Mouse (Mus musculus): ENCODE results near the gene Cttnbp2. TPM values are rescaled to one million over a fixed set of nuclear protein-coding genes. Genes with fewer than 3 reads are reported as not detected.

The Cttnbp2 gene
- total and polyA plus RNA-seq, 2 experiments from 2014 or later, result 27.3 to 32.2 TPM

DNA sequence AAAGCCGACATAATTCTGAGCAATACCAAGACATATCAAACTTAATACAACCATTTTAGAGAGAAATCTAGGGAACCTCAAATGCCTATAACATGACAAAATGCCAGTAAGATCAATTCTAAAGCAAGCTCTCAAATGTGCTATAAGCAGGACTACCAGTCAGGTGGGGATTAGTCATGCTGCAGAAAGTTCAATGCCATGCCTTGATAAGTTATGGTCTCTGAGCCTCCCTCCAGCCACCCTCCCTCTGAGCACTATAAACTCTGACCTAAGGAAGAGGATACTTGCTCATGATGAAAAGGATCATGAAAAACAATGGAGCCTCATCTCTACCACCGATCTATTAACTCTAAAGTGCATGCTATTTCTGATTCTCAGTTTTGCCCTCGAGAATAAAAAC, 82.3 kb downstream of the Cttnbp2 start:
- H3K9me3 ChIP-seq (ENCODE audit: low read length), result no peaks in the 10 kb centered on the region
- no peak for DNase-seq (ENCODE audit: low spot score)
- H3K27me3 ChIP-seq (ENCODE audit: insufficient read depth, low read length), result no peaks in the 10 kb centered on the region
- H3K36me3 ChIP-seq (ENCODE audit: insufficient read depth, low read length), result peaks cover 15% of the 10 kb centered on the region
- TF ChIP-seq CTCF (IDR thresholded peaks at IDR 0.05), result no peak
- WGBS, result 79% methylated on average over 3 of the region's 3 CpGs
- H3K4me2 ChIP-seq (ENCODE audit: low read depth, low read length, poor library complexity, severe bottlenecking), result no peak overlapping the region
- ATAC-seq (ENCODE audit: low FRiP score), result no peak
- H3K27ac ChIP-seq (ENCODE audit: low read depth, low read length), result no peak overlapping the region
- no peaks in the 10 kb centered on the region for H3K4me1 ChIP-seq (ENCODE audit: insufficient read depth, low read length)
- H3K9ac ChIP-seq (replicated peaks; ENCODE audit: low read length, poor library complexity, severe bottlenecking), result no peak overlapping the region
- H3K4me3 ChIP-seq (ENCODE audit: low read depth, low read length), result no peak overlapping the region

DNA sequence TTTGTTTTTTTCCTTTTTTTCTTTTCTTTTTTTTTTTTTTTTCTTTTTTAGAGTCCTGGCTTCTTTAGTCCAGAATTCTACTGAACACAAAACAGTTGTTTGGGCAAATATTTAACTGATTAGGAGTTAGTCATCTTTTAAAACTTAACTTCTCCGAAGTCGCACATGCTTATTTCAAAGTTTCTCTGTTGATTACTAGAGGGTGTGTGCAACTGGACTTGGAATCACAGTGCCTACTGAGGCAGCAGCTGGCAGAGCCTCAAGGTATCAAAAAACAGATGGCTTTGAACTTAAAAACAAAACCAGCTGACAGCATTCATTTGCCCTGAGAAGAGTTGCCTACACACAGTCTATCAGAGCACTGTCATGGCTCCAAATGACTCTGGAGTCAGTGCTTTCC, 82.8 kb downstream of the Cttnbp2 start:
- H3K4me3 ChIP-seq (ENCODE audit: low read depth, low read length), result no peak overlapping the region
- H3K9ac ChIP-seq (replicated peaks; ENCODE audit: low read length, poor library complexity, severe bottlenecking), result no peak overlapping the region
- peaks cover 15% of the 10 kb centered on the region for H3K36me3 ChIP-seq (ENCODE audit: insufficient read depth, low read length)
- no peaks in the 10 kb centered on the region for H3K27me3 ChIP-seq (ENCODE audit: insufficient read depth, low read length)
- H3K27ac ChIP-seq (ENCODE audit: low read depth, low read length), result no peak overlapping the region
- DNase-seq (ENCODE audit: low spot score) (no peak), ATAC-seq (ENCODE audit: low FRiP score) (no peak)
- WGBS, result 92% methylated on average over 2 of the region's 2 CpGs
- H3K4me1 ChIP-seq (ENCODE audit: insufficient read depth, low read length), result no peaks in the 10 kb centered on the region
- TF ChIP-seq CTCF (IDR thresholded peaks at IDR 0.05), result no peak
- no peaks in the 10 kb centered on the region for H3K9me3 ChIP-seq (ENCODE audit: low read length)
- no peak overlapping the region for H3K4me2 ChIP-seq (ENCODE audit: low read depth, low read length, poor library complexity, severe bottlenecking)

DNA sequence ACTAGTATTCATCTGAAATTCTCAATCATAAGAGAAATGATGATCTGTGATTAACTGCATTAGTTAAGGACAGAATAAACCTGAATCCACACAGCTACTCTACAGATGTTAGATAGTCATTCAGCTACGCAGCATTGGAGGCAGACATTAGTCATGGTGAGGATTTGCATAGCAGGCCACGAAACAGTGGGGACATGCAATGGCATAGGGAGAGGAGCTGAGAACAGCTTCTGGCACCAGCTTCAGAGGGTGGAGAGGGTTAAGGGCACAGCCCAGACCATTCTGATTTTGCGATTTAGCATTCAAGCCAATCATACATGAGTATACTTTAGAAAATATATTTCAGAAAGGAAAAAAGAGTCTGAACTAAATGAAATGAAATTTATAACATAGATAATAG, 84.6 kb downstream of the Cttnbp2 start:
- 50% methylated on average over 3 of the region's 3 CpGs for WGBS
- no peak for TF ChIP-seq CTCF (IDR thresholded peaks at IDR 0.05)
- no peaks in the 10 kb centered on the region for H3K27me3 ChIP-seq (ENCODE audit: insufficient read depth, low read length)
- no peak overlapping the region for H3K9ac ChIP-seq (replicated peaks; ENCODE audit: low read length, poor library complexity, severe bottlenecking)
- H3K4me3 ChIP-seq (ENCODE audit: low read depth, low read length), result no peak overlapping the region
- no peaks in the 10 kb centered on the region for H3K9me3 ChIP-seq (ENCODE audit: low read length)
- H3K4me1 ChIP-seq (ENCODE audit: insufficient read depth, low read length), result no peaks in the 10 kb centered on the region
- H3K36me3 ChIP-seq (ENCODE audit: insufficient read depth, low read length), result peaks cover 14% of the 10 kb centered on the region
- H3K4me2 ChIP-seq (ENCODE audit: low read depth, low read length, poor library complexity, severe bottlenecking), result no peak overlapping the region
- H3K27ac ChIP-seq (ENCODE audit: low read depth, low read length), result no peak overlapping the region
- DNase-seq (ENCODE audit: low spot score) (no peak), ATAC-seq (ENCODE audit: low FRiP score) (no peak)

DNA sequence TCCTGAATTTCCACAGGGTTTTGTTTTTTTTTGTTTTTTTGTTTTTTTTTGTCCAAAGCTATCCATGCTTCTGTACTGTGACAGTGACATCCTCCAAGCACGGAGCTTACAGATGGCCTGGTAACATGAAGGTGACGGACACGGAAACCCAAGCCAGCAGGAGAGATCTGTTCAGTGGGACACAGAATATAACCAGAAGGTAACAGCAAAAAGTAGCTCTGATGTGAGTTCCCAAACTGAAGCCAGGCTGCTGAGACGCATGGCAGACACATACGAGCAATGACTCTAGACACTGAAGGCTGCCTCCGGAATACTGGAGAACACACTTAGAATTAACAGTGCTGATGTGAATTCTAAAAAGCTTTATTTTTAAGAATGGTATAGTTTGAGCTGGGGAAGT, 89.8 kb downstream of the Cttnbp2 start:
- ATAC-seq (ENCODE audit: low FRiP score) (no peak), DNase-seq (ENCODE audit: low spot score) (no peak)

DNA sequence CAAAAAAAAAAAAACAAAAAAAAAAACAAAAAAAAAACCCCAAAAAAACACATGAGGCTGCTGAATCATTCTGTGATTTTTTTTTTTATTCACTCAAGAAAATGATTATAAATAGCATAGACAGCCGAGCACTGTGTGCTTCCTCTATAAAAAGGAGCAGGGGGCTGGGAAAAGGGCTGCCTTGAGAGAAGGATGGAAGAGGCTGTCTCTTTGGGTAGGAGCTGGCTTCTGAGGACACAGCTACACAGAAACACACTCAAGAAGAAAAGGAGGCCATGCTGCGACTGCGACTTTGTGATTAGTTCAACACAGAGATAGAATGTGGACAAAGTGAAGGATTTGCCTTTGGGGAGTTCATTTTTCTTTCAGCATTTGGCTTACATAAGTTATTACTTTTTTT, 90.3 kb downstream of the Cttnbp2 start:
- Histone ChIP-seq H3K36me3 (ENCODE audit: insufficient read depth, low read length) (peaks cover 6% of the 10 kb centered on the region; the same call in 1 of the 2 replicates), H3K4me2 (ENCODE audit: low read depth, low read length, poor library complexity, severe bottlenecking) (no peak overlapping the region), H3K27ac (ENCODE audit: low read depth, low read length) (no peak overlapping the region), H3K9me3 (ENCODE audit: low read length) (no peaks in the 10 kb centered on the region), H3K9ac (replicated peaks; ENCODE audit: low read length, poor library complexity, severe bottlenecking) (no peak overlapping the region), H3K27me3 (ENCODE audit: insufficient read depth, low read length) (no peaks in the 10 kb centered on the region), H3K4me3 (ENCODE audit: low read depth, low read length) (no peak overlapping the region), H3K4me1 (ENCODE audit: insufficient read depth, low read length) (no peaks in the 10 kb centered on the region)
- ATAC-seq (ENCODE audit: low FRiP score) (no peak), DNase-seq (ENCODE audit: low spot score) (no peak)
- WGBS, result 68% methylated on average over 3 of the region's 3 CpGs
- TF ChIP-seq CTCF (IDR thresholded peaks at IDR 0.05), result no peak

More for the DNA sequence above, 89.8 kb downstream of the Cttnbp2 start:
- no peak for TF ChIP-seq CTCF (IDR thresholded peaks at IDR 0.05)
- Histone ChIP-seq H3K27me3 (ENCODE audit: insufficient read depth, low read length) (no peaks in the 10 kb centered on the region), H3K4me3 (ENCODE audit: low read depth, low read length) (no peak overlapping the region), H3K9ac (replicated peaks; ENCODE audit: low read length, poor library complexity, severe bottlenecking) (no peak overlapping the region), H3K4me2 (ENCODE audit: low read depth, low read length, poor library complexity, severe bottlenecking) (no peak overlapping the region), H3K9me3 (ENCODE audit: low read length) (no peaks in the 10 kb centered on the region), H3K27ac (ENCODE audit: low read depth, low read length) (no peak overlapping the region), H3K4me1 (ENCODE audit: insufficient read depth, low read length) (no peaks in the 10 kb centered on the region), H3K36me3 (ENCODE audit: insufficient read depth, low read length) (0 out of 2 replicates have a peak, but pooled peaks cover 4% of the 10 kb centered on the region)
- 81% methylated on average over 6 of the region's 6 CpGs for WGBS

DNA sequence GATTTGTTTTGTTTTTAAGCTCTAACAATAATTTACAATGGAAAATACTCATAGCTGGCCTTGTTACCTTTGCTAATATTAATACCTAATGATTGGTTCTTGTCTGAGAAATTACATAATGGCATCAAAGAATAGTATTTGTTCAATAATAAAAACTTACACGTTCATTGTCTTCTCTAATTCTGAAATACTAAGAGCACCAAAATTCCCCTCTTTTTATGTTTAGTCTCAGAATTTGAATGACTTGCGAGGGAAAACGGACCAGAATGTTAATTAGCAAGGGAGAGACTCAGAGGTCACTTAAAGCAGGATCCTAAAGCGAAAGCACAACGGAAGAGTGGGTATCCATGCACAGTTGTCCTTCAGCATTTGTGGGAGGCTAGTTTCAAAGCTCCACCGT, 91.5 kb downstream of the Cttnbp2 start:
- TF ChIP-seq CTCF (IDR thresholded peaks at IDR 0.05), result no peak
- Histone ChIP-seq H3K27ac (ENCODE audit: low read depth, low read length) (no peak overlapping the region), H3K4me2 (ENCODE audit: low read depth, low read length, poor library complexity, severe bottlenecking) (no peak overlapping the region), H3K4me3 (ENCODE audit: low read depth, low read length) (no peak overlapping the region), H3K4me1 (ENCODE audit: insufficient read depth, low read length) (no peaks in the 10 kb centered on the region), H3K36me3 (ENCODE audit: insufficient read depth, low read length) (peaks cover 10% of the 10 kb centered on the region; the same call in 1 of the 2 replicates), H3K9me3 (ENCODE audit: low read length) (no peaks in the 10 kb centered on the region), H3K9ac (replicated peaks; ENCODE audit: low read length, poor library complexity, severe bottlenecking) (no peak overlapping the region), H3K27me3 (ENCODE audit: insufficient read depth, low read length) (no peaks in the 10 kb centered on the region)
- 73% methylated on average over 6 of the region's 6 CpGs for WGBS
- no peak for ATAC-seq (ENCODE audit: low FRiP score)
- DNase-seq (ENCODE audit: low spot score), result no peak

Data from midbrain, postnatal 0 days (tissue).